Mouse (Mus musculus): ENCODE data around the gene Cyp1a2. TPM values are rescaled to one million over a fixed set of nuclear protein-coding genes. Genes with fewer than 3 reads are reported as not detected.

Gene Cyp1a2
- polyA plus RNA-seq (2012; rRNA removed): 0.08 and 0.53 TPM in 2 replicates

DNA sequence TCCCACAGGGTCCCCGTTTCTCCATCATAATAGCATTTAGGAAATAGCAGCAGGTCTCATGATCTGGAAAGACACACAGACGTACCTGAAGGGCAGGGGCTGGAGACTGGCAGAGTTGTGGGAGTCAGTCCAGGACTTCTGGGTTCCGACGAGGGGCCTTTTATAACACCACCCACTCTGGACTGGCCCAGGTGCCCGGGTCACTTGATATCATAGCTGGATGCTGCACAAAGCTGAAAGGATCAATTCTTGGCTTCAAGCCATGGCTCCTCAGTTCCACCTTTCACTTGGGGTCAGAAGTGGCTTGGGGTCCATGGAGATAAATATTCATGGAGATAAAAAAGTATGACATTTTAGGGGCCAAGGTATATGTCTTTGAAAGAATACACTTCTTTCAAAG, at the start of gene Cyp1a2:
Gene Cyp1a2, minus strand, starts transcription at position 184 of the 400 bp plus-strand sequence.

DNA sequence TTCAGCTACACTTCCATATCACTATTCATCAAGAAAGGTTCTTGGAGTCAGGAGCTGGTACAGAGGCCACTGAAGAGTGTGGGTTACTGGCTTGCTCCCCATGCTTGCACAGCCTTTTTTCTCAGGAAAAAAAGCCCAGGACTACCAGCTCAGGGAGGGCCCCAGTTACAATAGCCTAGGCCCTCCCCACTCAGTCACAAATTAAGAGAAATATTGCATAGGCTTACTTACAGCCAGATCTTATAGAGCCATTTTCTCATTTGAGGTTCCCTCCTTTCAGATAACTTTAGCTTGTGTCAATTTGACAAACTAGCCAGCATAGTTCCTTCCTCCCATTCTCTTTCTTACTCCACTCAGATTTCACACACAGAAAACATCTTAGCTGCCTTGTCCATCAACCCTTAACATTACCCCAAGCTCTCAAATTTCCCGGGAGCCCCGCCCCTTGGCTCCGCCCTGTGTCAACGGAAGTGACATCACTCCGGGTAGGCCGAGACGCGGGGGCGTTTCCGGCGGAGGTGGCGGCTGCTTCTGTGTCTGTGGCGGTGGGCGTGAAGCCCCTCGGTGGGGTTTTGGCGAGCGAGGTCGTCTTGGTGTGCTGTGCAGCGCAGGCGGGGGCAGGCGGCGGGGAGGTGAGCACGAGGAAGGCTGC, 24.7 kb upstream of the Cyp1a2 start, which contains the start of gene Edc3:
Gene Edc3, plus strand, starts transcription at position 473 of the 652 bp plus-strand sequence.

DNA sequence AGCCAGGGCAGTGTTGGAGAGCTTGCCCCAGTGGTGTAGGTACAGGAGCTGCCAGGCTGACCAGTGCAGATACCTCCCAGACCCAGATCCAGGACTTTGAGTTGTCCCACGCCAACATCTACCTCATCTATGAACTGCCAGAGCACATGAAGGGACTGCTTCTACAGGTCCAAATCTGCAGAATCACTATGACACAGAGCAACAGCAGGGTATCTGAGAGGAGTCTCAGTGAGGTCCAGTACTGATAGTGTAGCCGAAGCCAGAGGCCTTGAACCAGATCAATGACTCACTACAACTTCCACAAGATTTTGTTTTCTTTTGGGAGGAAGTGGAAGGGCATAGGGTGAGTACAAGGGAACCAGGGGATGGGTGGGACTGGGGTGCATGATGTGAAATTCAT, 4.2 kb upstream of the Cyp1a2 start, which contains the start of gene Cyp1a1:
Gene Cyp1a1, plus strand, starts transcription at position 178 of the 400 bp plus-strand sequence.

DNA sequence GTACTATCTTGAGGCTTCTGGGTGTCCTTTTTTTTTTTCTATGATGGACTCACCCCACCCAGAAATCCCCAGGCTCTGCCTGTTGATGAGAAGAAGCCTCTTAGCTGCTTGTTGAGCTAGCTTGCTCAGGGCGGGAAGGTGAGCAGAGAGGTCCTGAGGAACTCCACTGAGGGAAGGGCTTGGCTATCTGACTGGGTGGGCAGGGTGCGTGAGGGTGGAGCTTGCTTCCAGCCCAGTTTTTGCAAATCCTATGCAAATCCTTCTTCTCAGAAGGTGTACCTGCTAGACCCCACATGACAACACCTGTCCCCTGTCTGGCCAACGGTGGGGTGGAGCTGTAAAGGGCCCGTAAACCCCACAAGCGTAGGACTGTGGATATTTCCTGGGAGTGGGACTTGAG, 30.2 kb downstream of the Cyp1a2 start, which contains the start of gene Csk:
Gene Csk, minus strand, starts transcription at position 349 of the 400 bp plus-strand sequence.

Other genes with a start within 250 kb of the Cyp1a2 start
- gene Ppcdc, start 243.6 kb downstream of the Cyp1a2 start, polyA plus RNA-seq (2012; rRNA removed): 31.3 and 33.2 TPM in 2 replicates
- gene Scamp5, start 215.6 kb downstream of the Cyp1a2 start, polyA plus RNA-seq (2012; rRNA removed): 36.6 and 41.6 TPM in 2 replicates
- 32.4 and 52.8 TPM in 2 replicates for gene Rpp25, start 179.7 kb downstream of the Cyp1a2 start, polyA plus RNA-seq (2012; rRNA removed)
- 376 and 601 TPM in 2 replicates for gene Cox5a, start 162.4 kb downstream of the Cyp1a2 start, polyA plus RNA-seq (2012; rRNA removed)
- 21.8 and 29.0 TPM in 2 replicates for gene Fam219b, start 146.2 kb downstream of the Cyp1a2 start, polyA plus RNA-seq (2012; rRNA removed)
- gene Mpi, start 130.9 kb downstream of the Cyp1a2 start, polyA plus RNA-seq (2012; rRNA removed): 40.7 and 50.2 TPM in 2 replicates
- gene Scamp2, start 122.8 kb downstream of the Cyp1a2 start, polyA plus RNA-seq (2012; rRNA removed): 116 and 128 TPM in 2 replicates
- gene Ulk3, start 94.3 kb downstream of the Cyp1a2 start, polyA plus RNA-seq (2012; rRNA removed): 25.7 and 31.5 TPM in 2 replicates
- not detected in 2 replicates for gene Cplx3, start 77.4 kb downstream of the Cyp1a2 start, polyA plus RNA-seq (2012; rRNA removed)
- gene Lman1l, start 62.9 kb downstream of the Cyp1a2 start, polyA plus RNA-seq (2012; rRNA removed): not detected in 2 replicates
- 51.7 and 57.8 TPM in 2 replicates for gene Csk, start 30.1 kb downstream of the Cyp1a2 start, polyA plus RNA-seq (2012; rRNA removed)
- 0.10 and 0.19 TPM in 2 replicates for gene Cyp1a1, start 4.2 kb upstream of the Cyp1a2 start, polyA plus RNA-seq (2012; rRNA removed)
- 12.6 and 15.7 TPM in 2 replicates for gene Edc3, start 24.8 kb upstream of the Cyp1a2 start, polyA plus RNA-seq (2012; rRNA removed)
- gene Clk3, start 82.2 kb upstream of the Cyp1a2 start, polyA plus RNA-seq (2012; rRNA removed): 92.5 and 95.3 TPM in 2 replicates
- gene Arid3b, start 153.1 kb upstream of the Cyp1a2 start, polyA plus RNA-seq (2012; rRNA removed): 7.9 and 10.1 TPM in 2 replicates
- 141 and 197 TPM in 2 replicates for gene Ubl7, start 227.3 kb upstream of the Cyp1a2 start, polyA plus RNA-seq (2012; rRNA removed)

All from ovary, adult 2 months (tissue).